Mouse (Mus musculus) limb, embryonic 10.5 days (tissue): ENCODE data around the gene Gpr84. TPM values are rescaled to one million over a fixed set of nuclear protein-coding genes. Genes with fewer than 3 reads are reported as not detected.

Source experiments
- microRNA counts: library from miRNA; unstranded; fragments of <30 nt; microRNA quantifications from one replicate; lab custom pipeline; 2017
- microRNA-seq: library from miRNA; unstranded; fragments of <30 nt; microRNA quantifications from one replicate; pipeline ENCODE4, GENCODE M21; 2017
- polyA plus RNA-seq: library from polyadenylated mRNA; unstranded; fragments of >200 nt; fragmentation: Nextera tagmentation; extraction: Ambion mirVana; gene quantifications from 2 replicates; pipeline ENCODE4 v1.2.1, GENCODE M21; 2016

The Gpr84 gene
- polyA plus RNA-seq, 1 experiment from 2014 or later, result 0.28 TPM

MicroRNAs encoded within 50 kb of the gene (microRNA counts, 519-probe panel; counts per million panel counts)
- microRNA mmu-miR-148b (lab: Ali Mortazavi, UCI), result 5,319 counts per million, percentile 89 among the panel's probes with 10 or more counts

Small RNA genes within 50 kb of the gene (microRNA-seq; reads per million reads assigned to microRNA genes)
- 176 reads per million, percentile 57 among the genes with 10 or more reads in this experiment for gene Mir148b
- not detected for gene Mir6963

Other genes starting within 250 kb of the Gpr84 start
- 16.2 and 16.8 TPM in 2 replicates for gene Smug1, start 143.5 kb downstream of the Gpr84 start, polyA plus RNA-seq
- 191 and 215 TPM in 2 replicates for gene Cbx5, start 70.8 kb downstream of the Gpr84 start, polyA plus RNA-seq
- gene Hnrnpa1, start 70.2 kb downstream of the Gpr84 start, polyA plus RNA-seq, result 1,775 and 1,966 TPM in 2 replicates
- 5.9 and 6.1 TPM in 2 replicates for gene Nfe2, start 52.2 kb downstream of the Gpr84 start, polyA plus RNA-seq
- gene Copz1, start 37.9 kb downstream of the Gpr84 start, polyA plus RNA-seq, result 305 and 309 TPM in 2 replicates
- gene Zfp385a, start 29.5 kb upstream of the Gpr84 start, polyA plus RNA-seq, result 22.1 and 22.8 TPM in 2 replicates
- gene Itga5, start 56.2 kb upstream of the Gpr84 start, polyA plus RNA-seq, result 33.5 and 36.6 TPM in 2 replicates
- not detected in 2 replicates for gene Gtsf1, start 119.9 kb upstream of the Gpr84 start, polyA plus RNA-seq
- gene Gtsf2, start 137.9 kb upstream of the Gpr84 start, polyA plus RNA-seq, result not detected in 2 replicates
- gene Nckap1l, start 143.2 kb upstream of the Gpr84 start, polyA plus RNA-seq, result 1.1 and 1.4 TPM in 2 replicates
- gene Pde1b, start 192.4 kb upstream of the Gpr84 start, polyA plus RNA-seq, result 2.0 and 2.9 TPM in 2 replicates
- 3.5 and 6.5 TPM in 2 replicates for gene Ppp1r1a, start 227.4 kb upstream of the Gpr84 start, polyA plus RNA-seq